Comparison of ENCODE assay signal across 8 mouse cellular contexts in genomic region chr3:108554587-108555312, GRCm38 (mm10). TPM values are rescaled to one million over a fixed set of nuclear protein-coding genes. Genes with fewer than 3 reads are reported as not detected.
DNase-seq lines count a peak whose midpoint lies in the region; ATAC-seq and TF ChIP-seq lines count a peak whose summit lies in the region.

No protein-coding gene starts in this region.

- no peaks in the 10 kb centered on the region; the same call in 1 of the 2 replicates for H3K4me1 ChIP-seq in cortical plate, adult 2 months (ENCODE audit: control insufficient read depth, insufficient read depth, low read length)

- TF ChIP-seq POLR2A in cortical plate, adult 2 months (IDR thresholded peaks at IDR 0.05; ENCODE audit: extremely low read depth, insufficient read depth, low read length) = peak; percentile 100

- DNase-seq in gastrocnemius, adult 8-10 months (ENCODE audit: low spot score in 2 of 2) = peak; percentile 88 to 90
- DNase-seq in induced T-regulatory cell, adult 2 months (ENCODE audit: low read depth) = peak; percentile 98
- peak; percentile 90 to 96 for DNase-seq in left cerebral cortex, adult 9 months (ENCODE audit: low spot score in 2 of 2)
- peak; percentile 90 for DNase-seq in right cerebral cortex, postnatal 14 days
- DNase-seq in urinary bladder, postnatal 36 days (ENCODE audit: low spot score in 2 of 2) = peak; percentile 87 to 91

- peak; percentile 99 for ATAC-seq in activated CD4-positive, CD25-positive, alpha-beta regulatory T cell, adult 4 months
- peak; percentile 98 for ATAC-seq in megakaryocyte progenitor cell, adult 5-6 weeks (replicated peaks; ENCODE audit: poor library complexity)

- H3K27ac ChIP-seq in cortical plate, adult 2 months (ENCODE audit: insufficient read depth, low read length) = 0 out of 2 replicates have a peak overlapping the region, but pooled peaks have one; percentile 8

- TF ChIP-seq CTCF in cortical plate, adult 2 months (IDR thresholded peaks at IDR 0.05; ENCODE audit: extremely low read depth, insufficient read depth, low read length) = peak; percentile 82

- H3K4me3 ChIP-seq in cortical plate, adult 2 months (ENCODE audit: insufficient read depth, low read length) = peak overlapping the region; percentile 52

RNA-seq across cellular contexts. Expression of gene Tmem167b, which starts 7.5 kb away (rescaled TPM):
- polyA plus RNA-seq in activated CD4-positive, CD25-positive, alpha-beta regulatory T cell, adult 4 months (2017; shearing (Covaris generic)) = 10 to 100 TPM; 26.1 to 27.0 TPM
- 13.9 and 14.3 TPM in 2 replicates for polyA plus RNA-seq in cortical plate, adult 2 months (2012; rRNA removed)
- total RNA-seq in gastrocnemius, adult 8-10 months (2022) = 10 to 100 TPM; 14.8 to 16.5 (median 16.1) TPM
- 15.2 and 16.4 TPM in 2 replicates for total RNA-seq in megakaryocyte progenitor cell, adult 5-6 weeks (2015)
- 35.2 and 38.2 TPM in 2 replicates for total RNA-seq in megakaryocyte progenitor cell, adult 5-6 weeks (2017)

RNA-seq across cellular contexts. Expression of gene Taf13, which starts 16.7 kb away (rescaled TPM):
- 10 to 100 TPM; 18.3 to 24.5 TPM for polyA plus RNA-seq in activated CD4-positive, CD25-positive, alpha-beta regulatory T cell, adult 4 months (2017; shearing (Covaris generic))
- 36.6 and 42.1 TPM in 2 replicates for polyA plus RNA-seq in cortical plate, adult 2 months (2012; rRNA removed)
- 10 to 100 TPM; 18.6 to 30.2 (median 25.3) TPM for total RNA-seq in gastrocnemius, adult 8-10 months (2022)
- 12.9 and 15.6 TPM in 2 replicates for total RNA-seq in megakaryocyte progenitor cell, adult 5-6 weeks (2015)
- 13.2 and 15.9 TPM in 2 replicates for total RNA-seq in megakaryocyte progenitor cell, adult 5-6 weeks (2017)

RNA-seq across cellular contexts. Expression of gene 5330417C22Rik, which starts 18.4 kb away (rescaled TPM):
- polyA plus RNA-seq in activated CD4-positive, CD25-positive, alpha-beta regulatory T cell, adult 4 months (2017; shearing (Covaris generic)) = 1 to 10 TPM; 1.2 to 1.4 TPM
- polyA plus RNA-seq in cortical plate, adult 2 months (2012; rRNA removed) = 27.0 and 28.0 TPM in 2 replicates
- total RNA-seq in gastrocnemius, adult 8-10 months (2022) = under 1 TPM in 2 of 4 experiments, not detected in 2; 0.19 to 0.31 TPM
- 0.20 and 0.27 TPM in 2 replicates for total RNA-seq in megakaryocyte progenitor cell, adult 5-6 weeks (2015)
- total RNA-seq in megakaryocyte progenitor cell, adult 5-6 weeks (2017) = 0.20 and 0.25 TPM in 2 replicates

RNA-seq across cellular contexts. Expression of gene 1700013F07Rik, which starts 20.8 kb away (rescaled TPM):
- not detected for polyA plus RNA-seq in activated CD4-positive, CD25-positive, alpha-beta regulatory T cell, adult 4 months (2017; shearing (Covaris generic))
- polyA plus RNA-seq in cortical plate, adult 2 months (2012; rRNA removed) = 2.5 and 3.4 TPM in 2 replicates
- total RNA-seq in gastrocnemius, adult 8-10 months (2022) = not detected
- not detected in 2 replicates for total RNA-seq in megakaryocyte progenitor cell, adult 5-6 weeks (2015)
- total RNA-seq in megakaryocyte progenitor cell, adult 5-6 weeks (2017) = not detected in 2 replicates

RNA-seq across cellular contexts. Expression of gene Wdr47, which starts 36.3 kb away (rescaled TPM):
- 1 to 10 TPM; 6.1 to 9.1 TPM for polyA plus RNA-seq in activated CD4-positive, CD25-positive, alpha-beta regulatory T cell, adult 4 months (2017; shearing (Covaris generic))
- 75.7 and 79.9 TPM in 2 replicates for polyA plus RNA-seq in cortical plate, adult 2 months (2012; rRNA removed)
- 1 to 10 TPM; 3.5 to 7.7 (median 5.0) TPM for total RNA-seq in gastrocnemius, adult 8-10 months (2022)
- total RNA-seq in megakaryocyte progenitor cell, adult 5-6 weeks (2015) = 1.6 and 2.4 TPM in 2 replicates
- total RNA-seq in megakaryocyte progenitor cell, adult 5-6 weeks (2017) = 4.1 and 8.9 TPM in 2 replicates

Comparison
In these comparisons a context has a peak if more than half of its experiments do, and no peak if none do; other contexts are left out.
1. Peak in every context shown above with its lines: DNase-seq, ATAC-seq, H3K4me3 ChIP-seq and H3K27ac ChIP-seq.